Mouse (Mus musculus) naive thymus-derived CD4-positive, alpha-beta T cell, adult 2 months (primary cell): ENCODE data around the gene Kank2.
A peak's percentile ranks its signal among the peaks of the same experiment; 100 is the strongest.

ENCODE experiments used
- DNase-seq: peaks from one replicate; pipeline ENCODE4 v3.0.0-alpha.2; 2011; ENCODE audit warnings: low read depth

The Kank2 gene

DNA sequence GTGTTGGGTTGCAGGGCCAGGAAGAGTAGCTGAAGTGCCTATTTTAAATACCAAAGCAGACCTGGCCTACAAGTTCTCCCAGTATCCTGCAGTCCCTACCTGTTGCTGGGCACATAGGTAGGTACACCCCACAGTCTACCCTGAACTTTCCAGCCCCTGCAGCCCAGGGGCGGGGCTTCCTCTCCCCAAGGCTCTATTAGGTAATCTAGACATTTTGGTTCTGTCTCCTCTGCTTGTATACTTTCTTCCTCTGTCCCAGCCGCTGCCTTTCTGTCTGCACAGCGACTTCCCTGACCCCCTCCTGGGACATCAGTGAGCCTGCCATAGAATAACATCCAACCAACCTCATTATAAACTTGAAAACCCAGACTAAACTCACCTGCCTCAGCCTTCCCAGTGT is 48.2 kb downstream of the Kank2 start:
- no peak for DNase-seq

DNA sequence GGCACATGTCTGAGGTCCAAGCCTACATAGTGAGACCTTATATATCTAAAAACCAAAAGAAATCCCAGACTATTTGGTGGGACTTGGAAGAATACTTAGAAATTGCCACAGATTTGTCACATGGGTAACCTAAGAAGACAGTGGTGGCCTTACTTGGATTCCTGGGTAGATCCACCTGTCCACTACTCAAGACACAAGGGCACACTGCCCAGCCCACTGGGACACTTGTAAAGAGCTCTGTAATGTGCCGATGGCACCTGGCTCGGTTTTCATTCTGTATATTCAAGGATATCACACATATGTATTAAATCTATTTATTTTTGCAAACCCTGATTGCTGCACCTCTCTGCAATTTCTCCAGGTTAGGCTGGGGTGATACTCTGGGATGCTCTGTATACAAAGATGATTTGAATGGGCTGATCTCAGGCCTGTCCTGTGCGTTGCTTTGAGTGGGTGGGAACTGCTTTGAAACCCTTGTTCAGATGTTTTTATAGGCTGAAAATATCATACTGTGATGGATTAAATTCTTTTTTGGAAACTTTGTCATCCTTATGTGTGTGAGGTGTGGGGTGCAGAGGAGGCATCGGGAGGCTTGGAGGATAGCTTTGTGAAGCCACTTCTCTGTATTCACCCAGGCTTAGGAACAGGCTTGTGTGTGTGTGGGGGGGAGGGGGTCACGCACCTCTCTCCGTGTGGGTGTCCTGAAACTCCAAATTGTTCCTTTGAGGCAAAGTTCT is 49.0 kb downstream of the Kank2 start:
- DNase-seq = no peak

GRCm38 (mm10) chr9:21748491-21748890 is 50.1 kb downstream of the Kank2 start:
- DNase-seq = no peak

DNA sequence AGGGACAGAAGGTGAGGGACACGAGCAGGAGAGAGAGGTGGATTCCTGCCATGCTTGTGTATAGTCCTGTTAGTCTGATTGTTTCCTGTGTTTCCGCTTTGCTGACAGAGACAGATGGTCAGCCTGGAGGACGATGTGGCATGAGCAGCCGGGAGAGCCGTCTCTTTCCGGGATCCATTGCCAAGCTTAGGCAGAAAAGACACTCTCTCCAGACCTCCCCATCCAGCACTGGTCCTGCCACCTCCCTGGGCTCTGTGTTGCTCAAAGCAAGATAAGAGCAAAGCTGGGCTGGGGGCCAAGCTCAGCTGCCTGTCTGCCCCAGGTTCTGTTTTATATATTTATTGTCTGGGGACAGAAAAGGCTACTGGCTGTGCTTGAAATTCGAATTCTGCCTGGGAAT is 50.5 kb downstream of the Kank2 start:
- no peak for DNase-seq

DNA sequence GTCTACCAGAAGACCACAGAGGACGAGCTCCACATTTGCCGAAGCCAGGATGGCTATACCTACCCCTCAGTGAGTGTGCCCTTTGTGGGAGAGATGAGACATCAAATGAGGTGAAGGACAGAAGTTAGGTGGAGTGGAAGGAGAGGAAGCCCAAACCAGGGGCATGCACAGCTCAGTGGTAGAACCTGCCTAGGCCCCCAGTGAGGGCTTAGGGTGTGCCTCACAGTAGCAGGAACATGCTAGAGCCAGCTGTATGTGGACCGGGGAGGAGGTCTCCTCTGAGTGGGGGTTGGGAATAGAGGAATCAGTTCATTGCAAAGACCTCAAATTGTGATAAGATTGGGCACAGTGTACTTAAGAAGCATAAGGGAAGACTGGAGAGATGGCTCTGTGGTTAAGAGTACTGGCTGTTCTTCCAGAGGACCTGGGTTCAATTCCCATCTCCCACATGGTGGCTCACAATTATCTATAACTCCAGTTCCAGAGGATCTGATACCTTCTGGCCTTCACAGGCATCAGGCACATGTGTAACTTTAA is 51.2 kb downstream of the Kank2 start:
- DNase-seq = no peak

GRCm38 (mm10) chr9:21741514-21741913 is 57.0 kb downstream of the Kank2 start:
- no peak for DNase-seq

- DNase-seq = no peak
These were observed 58.1 kb downstream of the Kank2 start for GRCm38 (mm10) chr9:21740427-21740826.

GRCm38 (mm10) chr9:21738776-21739175 is 59.8 kb downstream of the Kank2 start:
- no peak for DNase-seq

DNA sequence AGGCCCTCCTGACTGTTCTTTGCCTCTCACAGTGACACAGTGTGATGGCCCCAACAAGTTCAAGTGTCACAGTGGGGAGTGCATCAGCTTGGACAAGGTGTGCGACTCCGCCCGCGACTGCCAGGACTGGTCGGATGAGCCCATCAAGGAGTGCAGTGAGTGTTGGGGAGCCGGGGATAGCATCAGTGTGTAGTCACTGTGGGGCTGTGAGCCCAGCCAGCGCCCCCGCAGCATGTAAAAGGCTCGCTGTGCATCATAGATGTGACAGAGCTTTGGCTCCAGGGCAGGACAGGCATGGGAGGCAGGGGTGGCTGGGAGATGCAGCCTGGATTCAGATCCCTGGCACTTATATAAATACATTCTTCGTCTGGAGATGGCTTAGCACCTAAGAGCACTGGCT is 61.4 kb downstream of the Kank2 start:
- DNase-seq = no peak

DNA sequence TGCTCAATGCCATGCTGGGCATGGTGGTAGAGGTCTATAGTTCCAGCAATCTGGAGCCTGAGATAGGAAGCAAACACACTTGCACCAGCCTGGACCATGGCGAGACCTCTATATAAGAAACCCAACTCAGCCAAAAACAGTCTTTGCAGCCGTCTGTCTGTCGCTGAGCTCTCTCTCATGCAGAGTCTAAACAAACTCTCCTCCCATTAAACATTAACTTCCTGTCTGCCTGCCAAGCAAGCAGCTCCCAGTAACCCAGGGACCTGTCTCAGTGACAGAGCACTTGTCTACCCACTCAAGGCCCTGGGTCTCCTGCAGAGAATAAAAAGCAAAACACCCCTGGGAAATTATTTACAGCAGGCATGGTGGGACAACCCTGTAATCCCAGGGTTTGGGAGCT is 62.0 kb downstream of the Kank2 start:
- DNase-seq = no peak

DNA sequence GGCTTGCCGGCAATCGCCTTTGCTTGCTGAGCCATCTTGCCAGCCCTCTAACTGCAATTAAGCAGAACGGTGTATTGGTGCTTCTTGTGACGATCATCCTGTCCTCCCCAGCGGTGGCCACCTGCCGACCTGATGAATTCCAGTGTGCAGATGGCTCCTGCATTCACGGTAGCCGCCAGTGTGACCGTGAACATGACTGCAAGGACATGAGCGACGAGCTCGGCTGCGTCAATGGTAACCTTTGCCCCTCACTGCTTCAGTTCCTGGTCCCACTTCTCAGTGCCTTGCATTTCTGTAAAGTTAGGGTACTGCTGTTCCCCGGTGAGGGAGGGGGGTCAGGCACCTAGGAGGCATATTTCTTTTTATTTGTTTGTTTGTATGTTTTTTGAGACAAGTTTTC is 63.4 kb downstream of the Kank2 start:
- no peak for DNase-seq

GRCm38 (mm10) chr9:21733989-21734388 is 64.6 kb downstream of the Kank2 start:
- no peak for DNase-seq

DNA sequence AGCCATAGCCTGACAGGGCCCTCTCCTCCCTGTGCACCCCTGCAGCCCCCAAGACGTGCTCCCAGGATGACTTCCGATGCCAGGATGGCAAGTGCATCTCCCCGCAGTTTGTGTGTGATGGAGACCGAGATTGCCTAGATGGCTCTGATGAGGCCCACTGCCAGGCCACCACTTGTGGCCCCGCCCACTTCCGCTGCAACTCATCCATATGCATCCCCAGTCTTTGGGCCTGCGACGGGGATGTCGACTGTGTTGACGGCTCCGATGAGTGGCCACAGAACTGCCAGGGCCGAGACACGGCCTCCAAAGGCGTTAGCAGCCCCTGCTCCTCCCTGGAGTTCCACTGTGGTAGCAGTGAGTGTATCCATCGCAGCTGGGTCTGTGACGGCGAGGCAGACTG is 65.1 kb downstream of the Kank2 start:
- DNase-seq = no peak

DNA sequence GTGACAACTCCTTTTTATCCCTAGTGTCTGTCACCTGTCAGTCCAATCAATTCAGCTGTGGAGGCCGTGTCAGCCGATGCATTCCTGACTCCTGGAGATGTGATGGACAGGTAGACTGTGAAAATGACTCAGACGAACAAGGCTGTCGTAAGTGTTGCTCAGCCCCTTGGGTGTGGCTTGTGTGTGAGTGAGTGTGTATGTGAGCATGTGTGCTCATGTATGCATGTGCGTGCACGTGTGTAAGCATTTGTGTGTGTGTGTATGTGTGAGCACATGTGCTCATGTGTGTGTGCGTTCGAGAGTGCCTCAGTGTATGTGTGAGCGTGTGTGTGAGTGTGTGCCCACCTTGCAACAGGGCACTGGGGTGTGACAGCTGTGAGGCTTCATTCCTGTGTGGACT is 66.3 kb downstream of the Kank2 start:
- no peak for DNase-seq

- DNase-seq = no peak
These were observed 69.3 kb downstream of the Kank2 start for GRCm38 (mm10) chr9:21729264-21729663.

- no peak for DNase-seq
These were observed 70.2 kb downstream of the Kank2 start for GRCm38 (mm10) chr9:21728261-21728832.

DNA sequence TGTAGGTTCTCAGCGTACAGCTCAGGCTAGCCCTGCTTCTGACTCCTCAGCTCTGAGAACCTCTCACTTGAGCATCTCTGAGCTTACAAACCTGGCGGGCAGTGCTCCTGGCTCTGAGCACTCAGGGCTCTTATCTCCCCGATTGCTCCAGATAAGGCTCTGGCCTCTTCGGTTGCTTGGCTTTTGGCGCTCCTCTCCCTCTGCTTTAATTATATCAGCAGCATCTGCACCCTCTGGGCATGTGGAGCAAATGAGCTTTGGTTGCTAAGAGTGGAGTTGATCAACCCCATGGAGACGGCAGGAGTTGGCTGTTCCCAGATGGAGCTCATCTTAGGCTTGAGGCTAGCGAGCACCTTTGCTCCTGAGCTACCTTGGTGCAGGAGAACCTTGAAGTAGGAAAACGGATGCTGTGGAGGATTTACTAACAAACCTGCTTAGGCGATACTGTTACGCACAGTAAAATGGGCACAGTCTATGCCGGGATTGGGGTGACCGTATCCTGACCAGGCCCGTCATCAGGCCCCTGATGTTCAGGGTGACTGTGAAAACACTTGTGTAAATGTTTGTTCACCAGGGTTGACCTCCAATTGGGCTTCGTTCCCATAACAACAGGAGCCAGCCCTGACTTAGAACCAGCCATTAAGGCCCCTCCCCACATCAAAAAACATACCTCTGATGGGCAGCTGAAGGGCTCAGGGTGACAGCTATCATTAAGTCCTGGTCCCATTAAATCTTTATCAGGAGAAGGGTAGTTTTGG is 72.1 kb downstream of the Kank2 start:
- DNase-seq = no peak

GRCm38 (mm10) chr9:21725224-21726121 is 73.1 kb downstream of the Kank2 start:
- DNase-seq = peak; percentile 24

GRCm38 (mm10) chr9:21724147-21724536 is 74.4 kb downstream of the Kank2 start:
- peak; percentile 90 for DNase-seq

- DNase-seq = peak; percentile 75
These were observed 75.0 kb downstream of the Kank2 start, which contains the start of gene Ldlr for GRCm38 (mm10) chr9:21723377-21724146. Ldlr (plus strand) TSS chr9:21723483.

DNA sequence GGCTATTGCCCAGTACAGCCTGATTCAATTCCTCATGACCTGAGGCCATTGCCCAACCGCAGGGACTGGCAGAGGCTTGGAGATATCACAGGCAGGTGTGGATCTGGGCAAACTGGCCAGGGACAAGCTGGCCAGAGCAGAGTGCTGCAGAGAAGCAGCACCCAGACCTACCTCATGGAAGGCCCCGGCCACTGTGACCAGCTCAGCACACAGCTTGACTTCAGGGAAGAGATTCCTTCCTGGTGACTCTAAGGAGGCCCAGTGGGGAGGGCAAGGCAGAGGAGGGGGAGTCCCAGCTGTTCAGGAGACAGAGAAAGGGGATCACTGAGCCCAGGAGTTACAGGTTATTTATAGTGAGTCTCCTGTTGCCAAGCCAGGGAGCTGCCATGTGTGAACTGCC is 77.5 kb downstream of the Kank2 start:
- DNase-seq = no peak
